Mouse (Mus musculus) cerebellum, adult 2 months (tissue): ENCODE data around the gene Fam187b.

Experiments
- CTCF ChIP-seq: fragments of 200-500 bp; IDR thresholded peaks from 2 replicates; pipeline ENCODE4 v1.5.1; 2011; ENCODE audit warnings: low read depth, mild to moderate bottlenecking, control low read depth, low read length, moderate library complexity, borderline replicate concordance; ENCODE audit not compliant: insufficient read depth
- POLR2A ChIP-seq: fragments of 200-500 bp; IDR thresholded peaks from 2 replicates; pipeline ENCODE4 v1.6.1; 2011; ENCODE audit warnings: low read length, control low read depth, borderline replicate concordance; ENCODE audit not compliant: insufficient read depth

GRCm38 (mm10) chr7:30958866-30959487 lies 14.6 kb upstream of the Fam187b start:
- TF ChIP-seq CTCF (no peak), POLR2A (no peak)
